Mouse (Mus musculus): Measurements from ENCODE around the gene Fam187b. TPM values are rescaled to one million over a fixed set of nuclear protein-coding genes. Genes with fewer than 3 reads are reported as not detected.

The Fam187b gene
- polyA plus RNA-seq, 1 experiment from 2014 or later: 2.4 TPM

GRCm38 (mm10) chr7:31017104-31017901 is 43.7 kb downstream of the Fam187b start:
- H3K27ac ChIP-seq (replicated peaks): no peak overlapping the region
- H3K4me1 ChIP-seq (replicated peaks): peaks cover 4% of the 10 kb centered on the region; the same call in 1 of the 2 replicates
- H3K9ac ChIP-seq: no peak overlapping the region
- no peaks in the 10 kb centered on the region for H3K27me3 ChIP-seq
- no peaks in the 10 kb centered on the region for H3K9me3 ChIP-seq (replicated peaks)
- H3K4me3 ChIP-seq (replicated peaks): no peak overlapping the region
- no peak for ATAC-seq (ENCODE audit: insufficient read depth)
- no peak overlapping the region for H3K4me2 ChIP-seq
- no peaks in the 10 kb centered on the region for H3K36me3 ChIP-seq (replicated peaks)
- WGBS (ENCODE audit: insufficient replicate concordance): 50% methylated on average over 10 of the region's 10 CpGs

GRCm38 (mm10) chr7:31028609-31029008 is 55.0 kb downstream of the Fam187b start:
- WGBS (ENCODE audit: insufficient replicate concordance): 50% methylated on average over 8 of the region's 8 CpGs
- H3K9me3 ChIP-seq (replicated peaks): no peaks in the 10 kb centered on the region
- no peak overlapping the region for H3K4me2 ChIP-seq
- no peaks in the 10 kb centered on the region for H3K27me3 ChIP-seq
- no peak overlapping the region for H3K27ac ChIP-seq (replicated peaks)
- ATAC-seq (ENCODE audit: insufficient read depth): no peak
- H3K36me3 ChIP-seq (replicated peaks): no peaks in the 10 kb centered on the region
- H3K4me3 ChIP-seq (replicated peaks): no peak overlapping the region
- peaks cover 8% of the 10 kb centered on the region; the same call in 1 of the 2 replicates for H3K4me1 ChIP-seq (replicated peaks)
- H3K9ac ChIP-seq: no peak overlapping the region

- 52% methylated on average over 2 of the region's 2 CpGs for WGBS (ENCODE audit: insufficient replicate concordance)
- H3K9me3 ChIP-seq (replicated peaks): no peaks in the 10 kb centered on the region
- no peaks in the 10 kb centered on the region for H3K27me3 ChIP-seq
- H3K36me3 ChIP-seq (replicated peaks): no peaks in the 10 kb centered on the region
- H3K4me1 ChIP-seq (replicated peaks): peaks cover 16% of the 10 kb centered on the region; the same call in 1 of the 2 replicates
- H3K4me3 ChIP-seq (replicated peaks): no peak overlapping the region
- H3K4me2 ChIP-seq: no peak overlapping the region
- no peak for ATAC-seq (ENCODE audit: insufficient read depth)
- H3K27ac ChIP-seq (replicated peaks): no peak overlapping the region
- H3K9ac ChIP-seq: no peak overlapping the region
Measured at GRCm38 (mm10) chr7:31030717-31031116, 57.1 kb downstream of the Fam187b start.

GRCm38 (mm10) chr7:31031731-31032130 is 58.1 kb downstream of the Fam187b start:
- H3K4me1 ChIP-seq (replicated peaks): peaks cover 16% of the 10 kb centered on the region; the same call in 1 of the 2 replicates
- H3K9me3 ChIP-seq (replicated peaks): no peaks in the 10 kb centered on the region
- H3K9ac ChIP-seq: no peak overlapping the region
- H3K36me3 ChIP-seq (replicated peaks): no peaks in the 10 kb centered on the region
- 55% methylated on average over 7 of the region's 7 CpGs for WGBS (ENCODE audit: insufficient replicate concordance)
- ATAC-seq (ENCODE audit: insufficient read depth): no peak
- H3K27ac ChIP-seq (replicated peaks): no peak overlapping the region
- H3K4me2 ChIP-seq: no peak overlapping the region
- H3K4me3 ChIP-seq (replicated peaks): no peak overlapping the region
- H3K27me3 ChIP-seq: no peaks in the 10 kb centered on the region

GRCm38 (mm10) chr7:31033409-31034165 is 60.0 kb downstream of the Fam187b start:
- Histone ChIP-seq H3K9ac (no peak overlapping the region), H3K27me3 (no peaks in the 10 kb centered on the region), H3K4me1 (replicated peaks) (peaks cover 16% of the 10 kb centered on the region; the same call in 1 of the 2 replicates), H3K36me3 (replicated peaks) (no peaks in the 10 kb centered on the region), H3K4me3 (replicated peaks) (no peak overlapping the region), H3K9me3 (replicated peaks) (no peaks in the 10 kb centered on the region), H3K4me2 (no peak overlapping the region), H3K27ac (replicated peaks) (0 out of 2 replicates have a peak overlapping the region, but pooled peaks have one; percentile 41)
- whole genome bisulfite sequencing (ENCODE audit: insufficient replicate concordance): 30% methylated on average over 9 of the region's 9 CpGs
- ATAC-seq (ENCODE audit: insufficient read depth): peak; percentile 14; the same call in 1 of the 2 replicates

- no peaks in the 10 kb centered on the region for H3K27me3 ChIP-seq
- no peaks in the 10 kb centered on the region for H3K36me3 ChIP-seq (replicated peaks)
- peaks cover 16% of the 10 kb centered on the region; the same call in 1 of the 2 replicates for H3K4me1 ChIP-seq (replicated peaks)
- no peak overlapping the region for H3K9ac ChIP-seq
- no peak overlapping the region for H3K4me3 ChIP-seq (replicated peaks)
- H3K27ac ChIP-seq (replicated peaks): no peak overlapping the region
- H3K4me2 ChIP-seq: no peak overlapping the region
- no peak for ATAC-seq (ENCODE audit: insufficient read depth)
- WGBS (ENCODE audit: insufficient replicate concordance): 34% methylated on average over 11 of the region's 11 CpGs
- no peaks in the 10 kb centered on the region for H3K9me3 ChIP-seq (replicated peaks)
Measured at GRCm38 (mm10) chr7:31034789-31035188, 61.2 kb downstream of the Fam187b start.

GRCm38 (mm10) chr7:31035291-31035690 is 61.7 kb downstream of the Fam187b start:
- Histone ChIP-seq H3K4me2 (no peak overlapping the region), H3K36me3 (replicated peaks) (no peaks in the 10 kb centered on the region), H3K9ac (no peak overlapping the region), H3K9me3 (replicated peaks) (no peaks in the 10 kb centered on the region), H3K27me3 (no peaks in the 10 kb centered on the region), H3K27ac (replicated peaks) (no peak overlapping the region), H3K4me3 (replicated peaks) (no peak overlapping the region), H3K4me1 (replicated peaks) (peaks cover 16% of the 10 kb centered on the region; the same call in 1 of the 2 replicates)
- ATAC-seq (ENCODE audit: insufficient read depth): no peak
- 66% methylated on average over 11 of the region's 11 CpGs for WGBS (ENCODE audit: insufficient replicate concordance)

- no peak overlapping the region for H3K9ac ChIP-seq
- peaks cover 13% of the 10 kb centered on the region for H3K27me3 ChIP-seq
- no peaks in the 10 kb centered on the region for H3K9me3 ChIP-seq (replicated peaks)
- H3K27ac ChIP-seq (replicated peaks): no peak overlapping the region
- H3K4me2 ChIP-seq: no peak overlapping the region
- no peaks in the 10 kb centered on the region for H3K36me3 ChIP-seq (replicated peaks)
- 54% methylated on average over 7 of the region's 7 CpGs for WGBS (ENCODE audit: insufficient replicate concordance)
- peaks cover 16% of the 10 kb centered on the region; the same call in 1 of the 2 replicates for H3K4me1 ChIP-seq (replicated peaks)
- no peak overlapping the region for H3K4me3 ChIP-seq (replicated peaks)
- ATAC-seq (ENCODE audit: insufficient read depth): no peak
Measured at GRCm38 (mm10) chr7:31036917-31037316, 63.3 kb downstream of the Fam187b start.

- ATAC-seq (ENCODE audit: insufficient read depth): no peak
- H3K27ac ChIP-seq (replicated peaks): no peak overlapping the region
- H3K27me3 ChIP-seq: peaks cover 19% of the 10 kb centered on the region
- H3K4me2 ChIP-seq: no peak overlapping the region
- H3K36me3 ChIP-seq (replicated peaks): no peaks in the 10 kb centered on the region
- peaks cover 15% of the 10 kb centered on the region; the same call in 1 of the 2 replicates for H3K4me1 ChIP-seq (replicated peaks)
- 18% methylated on average over 2 of the region's 2 CpGs for WGBS (ENCODE audit: insufficient replicate concordance)
- no peak overlapping the region for H3K4me3 ChIP-seq (replicated peaks)
- H3K9ac ChIP-seq: no peak overlapping the region
- no peaks in the 10 kb centered on the region for H3K9me3 ChIP-seq (replicated peaks)
Measured at GRCm38 (mm10) chr7:31037675-31038074, 64.1 kb downstream of the Fam187b start.

GRCm38 (mm10) chr7:31039011-31039410 is 65.4 kb downstream of the Fam187b start:
- ATAC-seq (ENCODE audit: insufficient read depth): no peak
- WGBS (ENCODE audit: insufficient replicate concordance): 73% methylated on average over 4 of the region's 4 CpGs
- H3K9ac ChIP-seq: no peak overlapping the region
- no peak overlapping the region for H3K27ac ChIP-seq (replicated peaks)
- H3K4me1 ChIP-seq (replicated peaks): peaks cover 9% of the 10 kb centered on the region; the same call in 1 of the 2 replicates
- H3K4me2 ChIP-seq: no peak overlapping the region
- H3K36me3 ChIP-seq (replicated peaks): no peaks in the 10 kb centered on the region
- H3K27me3 ChIP-seq: peaks cover 24% of the 10 kb centered on the region
- no peaks in the 10 kb centered on the region for H3K9me3 ChIP-seq (replicated peaks)
- H3K4me3 ChIP-seq (replicated peaks): no peak overlapping the region
